Mouse (Mus musculus): ENCODE data around the gene Gm3625.
A peak's percentile ranks its signal among the peaks of the same experiment; 100 is the strongest.

The Gm3625 gene

GRCm38 (mm10) chr12:4592541-4593165, at the start of gene Gm3625, which contains the start of gene Itsn2:
Gm3625 (minus strand) TSS chr12:4592927.
Itsn2 (plus strand) TSS chr12:4592638.
- DNase-seq (ENCODE audit: low spot score in 2 of 2): peak; percentile 73

GRCm38 (mm10) chr12:4640737-4641136, 48.0 kb upstream of the Gm3625 start:
- DNase-seq (ENCODE audit: low spot score in 2 of 2): no peak

GRCm38 (mm10) chr12:4638438-4638837, 45.7 kb upstream of the Gm3625 start:
- DNase-seq (ENCODE audit: low spot score in 2 of 2): no peak

- no peak for DNase-seq (ENCODE audit: low spot score in 2 of 2)
These were observed 40.2 kb upstream of the Gm3625 start for GRCm38 (mm10) chr12:4632957-4633356.

GRCm38 (mm10) chr12:4624201-4624600, 31.5 kb upstream of the Gm3625 start:
- no peak for DNase-seq (ENCODE audit: low spot score in 2 of 2)

GRCm38 (mm10) chr12:4614722-4615121, 22.0 kb upstream of the Gm3625 start:
- no peak for DNase-seq (ENCODE audit: low spot score in 2 of 2)

- no peak for DNase-seq (ENCODE audit: low spot score in 2 of 2)
These were observed 13.9 kb upstream of the Gm3625 start for GRCm38 (mm10) chr12:4606625-4607024.

- no peak for DNase-seq (ENCODE audit: low spot score in 2 of 2)
These were observed 7.0 kb upstream of the Gm3625 start for GRCm38 (mm10) chr12:4599713-4600112.

- DNase-seq (ENCODE audit: low spot score in 2 of 2): no peak
These were observed 6.1 kb upstream of the Gm3625 start for GRCm38 (mm10) chr12:4598666-4599428.

- no peak for DNase-seq (ENCODE audit: low spot score in 2 of 2)
These were observed 2.3 kb upstream of the Gm3625 start for GRCm38 (mm10) chr12:4595055-4595454.

- no peak for DNase-seq (ENCODE audit: low spot score in 2 of 2)
These were observed 1.2 kb upstream of the Gm3625 start for GRCm38 (mm10) chr12:4593930-4594391.

GRCm38 (mm10) chr12:4593166-4593929, 621 bp upstream of the Gm3625 start:
- peak; percentile 44 to 52 for DNase-seq (ENCODE audit: low spot score in 2 of 2)

GRCm38 (mm10) chr12:4592025-4592424, 702 bp downstream of the Gm3625 start:
- no peak for DNase-seq (ENCODE audit: low spot score in 2 of 2)

- DNase-seq (ENCODE audit: low spot score in 2 of 2): peak; percentile 47 to 51
These were observed 4.1 kb downstream of the Gm3625 start for GRCm38 (mm10) chr12:4588603-4589002.

- DNase-seq (ENCODE audit: low spot score in 2 of 2): no peak
These were observed 4.9 kb downstream of the Gm3625 start for GRCm38 (mm10) chr12:4587846-4588245.

- no peak for DNase-seq (ENCODE audit: low spot score in 2 of 2)
These were observed 10.4 kb downstream of the Gm3625 start for GRCm38 (mm10) chr12:4582326-4582725.

- DNase-seq (ENCODE audit: low spot score in 2 of 2): no peak
These were observed 18.7 kb downstream of the Gm3625 start for GRCm38 (mm10) chr12:4574065-4574464.

- no peak for DNase-seq (ENCODE audit: low spot score in 2 of 2)
These were observed 20.9 kb downstream of the Gm3625 start for GRCm38 (mm10) chr12:4571864-4572263.

GRCm38 (mm10) chr12:4558475-4559279, 34.0 kb downstream of the Gm3625 start:
- no peak for DNase-seq (ENCODE audit: low spot score in 2 of 2)

GRCm38 (mm10) chr12:4558013-4558412, 34.7 kb downstream of the Gm3625 start:
- DNase-seq (ENCODE audit: low spot score in 2 of 2): no peak

GRCm38 (mm10) chr12:4557436-4557835, 35.3 kb downstream of the Gm3625 start:
- no peak for DNase-seq (ENCODE audit: low spot score in 2 of 2)

GRCm38 (mm10) chr12:4556891-4557290, 35.8 kb downstream of the Gm3625 start:
- no peak for DNase-seq (ENCODE audit: low spot score in 2 of 2)
